Mouse (Mus musculus) lung, embryonic 16.5 days (tissue): ENCODE measurements around the gene Trim9. TPM values are rescaled to one million over a fixed set of nuclear protein-coding genes. Genes with fewer than 3 reads are reported as not detected.

Experiments
- ATAC-seq: fragments of 200-750 bp; cut with Nextera tagmentation; 2 replicates; pipeline ENCODE4 v1.8.0; 2017; ENCODE audit warnings: low read depth, mild to moderate bottlenecking, moderate library complexity
- H3K27ac ChIP-seq: fragments of 300-500 bp; sonication (generic); 2 replicates; pipeline ENCODE4 v1.5.1; 2014; ENCODE audit warnings: mild to moderate bottlenecking, control low read depth, low read length
- H3K27me3 ChIP-seq: fragments of 300-500 bp; sonication (generic); 2 replicates; pipeline ENCODE4 v1.6.1; 2014; ENCODE audit warnings: low read depth, low read length, mixed read lengths; ENCODE audit not compliant: control insufficient read depth, insufficient read depth
- H3K36me3 ChIP-seq: fragments of 300-500 bp; sonication (generic); 2 replicates; pipeline ENCODE4 v1.6.1; 2014; ENCODE audit warnings: low read length; ENCODE audit not compliant: control insufficient read depth, insufficient read depth
- H3K4me1 ChIP-seq: fragments of 300-500 bp; sonication (generic); replicated peaks from 2 replicates; pipeline ENCODE4 v1.6.1; 2014; ENCODE audit warnings: low read length, mixed read lengths; ENCODE audit not compliant: control insufficient read depth, insufficient read depth
- H3K4me2 ChIP-seq: fragments of 300-500 bp; sonication (generic); 2 replicates; pipeline ENCODE4 v1.6.1; 2014; ENCODE audit warnings: low read depth, low read length, control low read depth
- H3K4me3 ChIP-seq: fragments of 300-500 bp; sonication (generic); 2 replicates; pipeline ENCODE4 v1.5.1; 2014; ENCODE audit warnings: mild to moderate bottlenecking, low read length, control low read depth
- H3K9ac ChIP-seq: fragments of 300-500 bp; sonication (generic); 2 replicates; pipeline ENCODE4 v1.6.1; 2014; ENCODE audit warnings: low read length, control low read depth
- H3K9me3 ChIP-seq: fragments of 300-500 bp; sonication (generic); 2 replicates; pipeline ENCODE4 v1.6.1; 2016; ENCODE audit warnings: low read length; ENCODE audit not compliant: control insufficient read depth
- WGBS: fragments of 180-500 bp; shearing (Covaris S2); extraction: QIAGEN DNeasy Blood & Tissue Kit; methylation state at CpG from one replicate; pipeline ENCODE4 v1.1.7; 2014; 5-methylcytosine and 5-hydroxymethylcytosine counted together
- polyA plus RNA-seq: library from polyadenylated mRNA; unstranded; fragments of >200 nt; fragmentation: Nextera tagmentation; extraction: Ambion mirVana; gene quantifications from 2 replicates; pipeline ENCODE4 v1.2.1, GENCODE M21; 2015

Trim9 gene
- polyA plus RNA-seq, 1 experiment from 2014 or later = 0.58 TPM

DNA sequence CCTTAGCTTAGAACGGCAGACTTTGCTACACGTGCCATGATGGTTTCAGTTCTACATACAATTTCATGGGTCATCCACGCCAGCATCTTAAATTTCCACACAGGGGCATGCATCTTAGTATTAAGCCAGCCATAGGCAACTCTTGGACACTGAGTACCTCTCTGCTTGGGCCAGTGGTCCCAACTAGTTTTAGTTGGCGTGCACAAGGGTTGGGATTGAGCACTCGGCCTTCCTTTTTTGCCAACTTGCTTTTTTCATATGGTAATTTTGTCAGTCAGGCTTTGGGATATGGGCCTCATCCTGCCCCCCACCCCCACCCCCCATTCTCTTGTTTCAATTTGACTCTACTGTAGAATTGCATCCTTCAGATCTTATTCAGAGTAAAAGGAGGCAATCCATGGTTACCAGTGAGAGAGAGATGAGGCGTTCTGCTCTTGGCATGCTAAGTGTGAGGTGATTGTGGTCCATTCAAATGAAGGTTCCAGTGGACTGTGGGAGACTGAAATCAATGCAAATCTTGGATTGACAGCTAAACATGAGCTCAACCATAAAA is 14.1 kb downstream of the Trim9 start:
- Histone ChIP-seq H3K4me1 (0 out of 2 replicates have a peak, but pooled peaks cover 3% of the 10 kb centered on the region), H3K4me3 (no peak overlapping the region), H3K27me3 (no peaks in the 10 kb centered on the region), H3K4me2 (no peak overlapping the region), H3K36me3 (no peaks in the 10 kb centered on the region), H3K27ac (no peak overlapping the region), H3K9ac (no peak overlapping the region), H3K9me3 (no peaks in the 10 kb centered on the region)
- ATAC-seq = no peak
- 88% methylated on average over 6 of the region's 6 CpGs for WGBS

DNA sequence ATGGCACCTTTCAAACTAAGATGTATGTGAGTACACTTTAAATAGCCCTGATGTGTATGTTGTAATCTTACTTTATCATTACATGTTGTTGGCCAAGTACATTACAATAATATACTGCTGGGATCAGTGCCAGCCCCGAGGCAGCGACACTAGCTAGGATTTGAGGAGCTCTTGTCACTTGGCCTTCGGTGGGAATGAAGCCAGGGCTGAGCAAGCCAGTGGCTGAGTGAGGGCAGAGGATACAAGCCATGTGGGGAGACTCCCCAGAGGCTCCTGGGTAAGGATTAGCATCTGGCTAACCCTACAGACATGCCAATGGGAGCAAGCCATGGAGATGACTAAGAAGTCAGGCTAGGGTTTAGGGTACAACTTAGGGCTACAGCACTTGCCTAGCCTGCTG is 18.4 kb downstream of the Trim9 start:
- no peaks in the 10 kb centered on the region for H3K36me3 ChIP-seq
- H3K4me1 ChIP-seq = 0 out of 2 replicates have a peak, but pooled peaks cover 3% of the 10 kb centered on the region
- peak; percentile 93 for ATAC-seq
- H3K9ac ChIP-seq = no peak overlapping the region
- no peaks in the 10 kb centered on the region for H3K27me3 ChIP-seq
- H3K4me3 ChIP-seq = no peak overlapping the region
- no peaks in the 10 kb centered on the region for H3K9me3 ChIP-seq
- no peak overlapping the region for H3K27ac ChIP-seq
- 32% methylated on average over 3 of the region's 3 CpGs for WGBS
- H3K4me2 ChIP-seq = no peak overlapping the region

DNA sequence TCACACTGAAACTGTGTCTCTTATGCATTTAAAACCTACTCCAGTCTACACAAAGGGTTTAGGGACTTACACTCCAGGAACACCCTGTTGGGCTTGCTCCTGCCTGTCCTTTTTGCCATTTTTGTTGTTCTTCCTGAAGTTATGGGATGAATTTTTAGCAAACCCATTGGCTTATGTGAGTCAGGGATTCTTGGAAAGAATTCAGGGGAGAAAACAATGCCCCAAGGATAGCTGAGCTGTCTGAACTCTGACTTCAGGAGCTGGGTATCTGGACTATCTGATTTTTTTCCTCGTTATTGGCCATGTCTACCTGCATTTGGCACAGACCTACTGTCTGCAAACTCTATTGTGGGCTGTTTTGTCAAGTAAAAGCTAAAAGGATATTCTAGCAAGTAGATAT is 20.5 kb downstream of the Trim9 start:
- Histone ChIP-seq H3K4me2 (no peak overlapping the region), H3K9me3 (no peaks in the 10 kb centered on the region), H3K27me3 (no peaks in the 10 kb centered on the region), H3K36me3 (no peaks in the 10 kb centered on the region), H3K27ac (no peak overlapping the region), H3K4me3 (no peak overlapping the region), H3K4me1 (0 out of 2 replicates have a peak, but pooled peaks cover 3% of the 10 kb centered on the region), H3K9ac (no peak overlapping the region)
- no peak for ATAC-seq
- 46% methylated on average over 1 of the region's 1 CpGs for whole genome bisulfite sequencing

DNA sequence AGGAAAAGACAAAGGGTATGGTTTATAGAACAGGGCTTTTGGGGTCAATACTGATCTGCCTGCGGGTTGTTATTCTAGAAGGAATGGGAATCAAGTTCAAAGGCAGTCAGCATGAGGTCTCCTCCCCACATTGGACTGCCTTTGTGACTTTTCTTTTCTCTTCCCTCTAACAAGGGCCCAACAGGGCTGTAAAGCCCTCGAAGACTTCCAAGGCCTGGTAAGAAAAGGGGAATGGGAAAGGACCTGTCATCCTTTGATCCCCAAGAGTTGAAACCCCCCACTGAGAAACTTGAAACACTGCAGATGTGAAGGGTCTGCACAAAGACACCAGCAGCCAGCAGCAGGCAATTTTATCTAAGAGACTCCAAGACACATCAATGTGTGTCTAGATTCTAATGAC is 21.0 kb downstream of the Trim9 start:
- H3K4me3 ChIP-seq = no peak overlapping the region

DNA sequence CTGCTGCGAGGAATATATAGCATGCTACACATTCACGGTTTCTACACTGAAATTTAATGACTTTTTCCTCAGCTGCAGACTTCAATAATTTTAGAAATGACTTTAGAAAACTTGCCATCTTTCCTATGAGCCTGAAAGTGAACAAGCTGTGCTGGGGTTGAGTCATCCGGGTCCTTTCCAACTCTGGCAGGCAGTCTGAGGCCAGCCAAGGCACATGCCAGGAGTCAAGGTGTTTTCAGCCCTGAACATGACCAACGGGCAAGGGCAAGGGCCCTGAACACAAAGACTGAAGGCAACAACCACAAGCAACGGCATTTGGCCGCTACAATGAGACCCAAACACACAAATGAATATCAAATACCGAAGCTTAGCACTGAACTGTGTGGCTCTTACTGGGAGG is 21.6 kb downstream of the Trim9 start:
- Histone ChIP-seq H3K27me3 (no peaks in the 10 kb centered on the region), H3K27ac (no peak overlapping the region), H3K9ac (no peak overlapping the region), H3K36me3 (no peaks in the 10 kb centered on the region), H3K4me2 (no peak overlapping the region), H3K9me3 (no peaks in the 10 kb centered on the region), H3K4me3 (no peak overlapping the region), H3K4me1 (0 out of 2 replicates have a peak, but pooled peaks cover 3% of the 10 kb centered on the region)
- 79% methylated on average over 7 of the region's 7 CpGs for WGBS
- no peak for ATAC-seq

More for the DNA sequence above, 21.0 kb downstream of the Trim9 start:
- no peak overlapping the region for H3K27ac ChIP-seq
- no peaks in the 10 kb centered on the region for H3K36me3 ChIP-seq
- H3K4me2 ChIP-seq = no peak overlapping the region
- no peak for ATAC-seq
- no peak overlapping the region for H3K9ac ChIP-seq
- WGBS = 52% methylated on average over 2 of the region's 2 CpGs
- 0 out of 2 replicates have a peak, but pooled peaks cover 3% of the 10 kb centered on the region for H3K4me1 ChIP-seq
- no peaks in the 10 kb centered on the region for H3K27me3 ChIP-seq
- no peaks in the 10 kb centered on the region for H3K9me3 ChIP-seq

DNA sequence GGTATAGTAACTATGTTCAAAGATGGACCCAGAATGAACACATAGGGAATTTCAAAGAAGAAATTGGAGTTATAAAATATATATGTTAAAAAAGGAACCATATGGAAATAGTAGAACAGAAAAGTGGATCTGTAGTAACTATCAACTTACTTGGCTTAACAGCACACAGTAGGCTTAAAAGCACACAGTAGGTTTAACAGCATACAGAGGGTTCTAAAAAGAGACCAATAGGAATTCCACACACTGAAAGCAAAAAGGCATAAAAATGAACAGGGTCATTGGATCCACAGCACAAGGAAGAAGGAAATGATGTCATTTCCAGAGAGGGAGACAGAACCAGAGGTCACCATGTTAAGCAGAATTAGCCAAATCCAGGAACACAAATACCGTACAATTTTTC is 24.6 kb downstream of the Trim9 start:
- Histone ChIP-seq H3K27ac (no peak overlapping the region), H3K27me3 (no peaks in the 10 kb centered on the region), H3K36me3 (no peaks in the 10 kb centered on the region), H3K4me1 (no peaks in the 10 kb centered on the region), H3K9me3 (no peaks in the 10 kb centered on the region), H3K9ac (no peak overlapping the region), H3K4me2 (no peak overlapping the region), H3K4me3 (no peak overlapping the region)
- ATAC-seq = no peak
- 64% methylated on average over 1 of the region's 1 CpGs for WGBS

DNA sequence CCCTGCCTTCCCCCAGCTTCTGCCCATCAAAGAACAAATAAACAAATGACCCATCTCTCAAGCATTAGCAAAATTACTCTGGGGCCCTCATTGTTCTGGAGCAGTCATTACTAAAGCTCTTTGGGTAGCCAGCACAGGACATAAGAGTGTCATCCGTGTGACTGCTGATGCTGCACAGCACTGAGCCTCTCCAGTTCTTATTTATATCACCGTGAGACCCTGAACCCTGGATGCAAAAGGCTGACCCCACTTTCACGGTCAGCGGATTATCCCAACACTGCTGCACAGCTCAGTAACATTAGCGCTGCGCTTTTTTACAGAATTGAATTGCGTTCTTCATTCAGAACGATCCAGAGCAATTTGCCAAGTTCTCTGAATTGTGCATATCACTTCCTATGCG is 31.3 kb downstream of the Trim9 start:
- no peaks in the 10 kb centered on the region for H3K27me3 ChIP-seq
- H3K36me3 ChIP-seq = no peaks in the 10 kb centered on the region
- no peak overlapping the region for H3K9ac ChIP-seq
- H3K4me3 ChIP-seq = no peak overlapping the region
- H3K27ac ChIP-seq = no peak overlapping the region
- no peak for ATAC-seq
- no peaks in the 10 kb centered on the region for H3K4me1 ChIP-seq
- H3K9me3 ChIP-seq = no peaks in the 10 kb centered on the region
- no peak overlapping the region for H3K4me2 ChIP-seq
- WGBS = 81% methylated on average over 9 of the region's 9 CpGs

DNA sequence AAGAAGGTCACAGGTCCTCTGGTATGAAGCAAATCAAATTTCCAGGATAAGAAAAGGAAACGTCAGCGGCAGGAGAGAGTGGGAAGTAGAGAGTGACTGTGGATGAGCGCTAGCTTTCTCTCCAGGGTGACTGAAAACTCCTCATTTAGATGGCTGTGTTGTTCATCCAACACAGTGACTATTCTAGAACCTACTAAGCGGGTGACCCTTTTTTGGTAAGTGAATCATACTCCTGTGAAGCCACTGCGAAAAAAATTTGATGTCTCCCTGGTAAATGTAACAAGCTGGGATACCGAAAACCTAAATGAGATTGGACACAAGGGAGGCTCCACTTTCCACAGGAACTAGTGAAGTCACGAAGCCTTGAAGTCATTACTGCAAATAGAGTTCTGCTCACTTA is 39.5 kb downstream of the Trim9 start:
- Histone ChIP-seq H3K4me2 (no peak overlapping the region), H3K27ac (no peak overlapping the region), H3K27me3 (no peaks in the 10 kb centered on the region), H3K4me3 (no peak overlapping the region), H3K36me3 (no peaks in the 10 kb centered on the region), H3K9ac (no peak overlapping the region), H3K9me3 (no peaks in the 10 kb centered on the region), H3K4me1 (no peaks in the 10 kb centered on the region)
- ATAC-seq = no peak
- WGBS = 79% methylated on average over 7 of the region's 7 CpGs

DNA sequence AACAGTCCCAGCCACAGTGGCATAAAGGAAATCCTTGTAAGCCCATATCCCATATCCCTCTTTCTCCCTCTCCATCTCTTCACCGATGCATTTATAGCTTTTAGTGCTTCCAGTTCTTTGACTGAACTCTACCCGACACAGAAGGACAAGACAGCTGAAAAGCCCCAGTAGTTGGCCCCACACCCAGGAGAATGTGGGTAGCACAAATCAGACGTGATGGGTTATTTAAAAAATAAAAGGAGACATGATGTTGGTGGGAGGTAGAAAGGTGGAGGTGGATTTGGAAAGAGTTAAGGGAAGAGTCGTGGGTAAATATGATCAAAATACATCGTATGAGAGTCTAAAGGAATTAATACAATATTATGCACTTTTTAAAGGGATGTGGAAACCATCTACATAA is 40.4 kb downstream of the Trim9 start:
- no peaks in the 10 kb centered on the region for H3K9me3 ChIP-seq
- H3K9ac ChIP-seq = no peak overlapping the region
- no peak overlapping the region for H3K4me2 ChIP-seq

DNA sequence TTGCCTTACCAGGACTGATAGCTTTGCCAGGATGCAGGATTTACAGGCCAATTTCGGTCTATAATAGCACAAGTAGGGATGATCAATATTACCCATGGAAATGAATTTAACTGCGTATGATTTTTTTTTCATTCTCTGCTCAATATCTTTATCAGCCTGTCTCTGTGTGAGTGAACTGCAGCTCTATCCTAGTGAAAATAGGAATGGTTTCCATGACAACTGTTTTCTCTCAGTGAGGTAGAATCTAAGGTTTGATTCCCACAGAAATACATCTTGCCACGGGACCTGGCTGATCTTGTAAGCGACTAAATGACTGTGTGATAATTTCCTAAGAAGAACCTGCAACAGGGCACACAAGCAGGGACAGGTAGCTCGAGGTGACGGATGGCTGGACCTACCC is 43.4 kb downstream of the Trim9 start:
- no peak for ATAC-seq
- no peaks in the 10 kb centered on the region for H3K36me3 ChIP-seq
- H3K4me2 ChIP-seq = no peak overlapping the region

More for the DNA sequence above, 40.4 kb downstream of the Trim9 start:
- WGBS = 77% methylated on average over 5 of the region's 5 CpGs
- no peak overlapping the region for H3K4me3 ChIP-seq
- H3K4me1 ChIP-seq = no peaks in the 10 kb centered on the region
- H3K27ac ChIP-seq = no peak overlapping the region
- no peak for ATAC-seq
- no peaks in the 10 kb centered on the region for H3K36me3 ChIP-seq
- H3K27me3 ChIP-seq = no peaks in the 10 kb centered on the region

More for the DNA sequence above, 43.4 kb downstream of the Trim9 start:
- Histone ChIP-seq H3K4me1 (no peaks in the 10 kb centered on the region), H3K27ac (no peak overlapping the region), H3K9ac (no peak overlapping the region), H3K4me3 (no peak overlapping the region), H3K27me3 (no peaks in the 10 kb centered on the region), H3K9me3 (no peaks in the 10 kb centered on the region)
- WGBS = 72% methylated on average over 6 of the region's 6 CpGs
